Mouse (Mus musculus): Measurements from ENCODE around the gene Chil1.

The Chil1 gene

GRCm38 (mm10) chr1:134173081-134173480, 8.9 kb upstream of the Chil1 start:
- no peak for DNase-seq (ENCODE audit: low read depth)

- no peak for DNase-seq (ENCODE audit: low read depth)
These were observed 4.0 kb upstream of the Chil1 start for GRCm38 (mm10) chr1:134177976-134178375.

DNA sequence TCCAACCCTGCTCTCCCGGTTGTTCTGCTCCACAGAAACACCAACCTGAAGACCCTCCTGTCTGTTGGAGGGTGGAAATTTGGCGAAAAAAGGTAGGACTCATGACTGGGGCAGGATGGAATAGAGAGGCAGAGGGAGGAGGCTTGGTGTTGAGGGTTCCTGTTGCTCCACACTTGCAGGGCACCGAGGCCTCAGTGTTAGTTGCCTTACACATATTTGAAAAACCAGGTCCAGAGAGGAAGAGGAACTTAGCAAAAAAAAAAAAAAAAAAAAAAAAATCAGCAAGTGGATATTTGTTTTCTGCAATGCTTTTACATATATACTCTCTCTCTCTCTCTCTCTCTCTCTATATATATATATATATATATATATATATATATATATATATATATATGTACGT, 2.1 kb downstream of the Chil1 start:
- no peak for DNase-seq (ENCODE audit: low read depth)

DNA sequence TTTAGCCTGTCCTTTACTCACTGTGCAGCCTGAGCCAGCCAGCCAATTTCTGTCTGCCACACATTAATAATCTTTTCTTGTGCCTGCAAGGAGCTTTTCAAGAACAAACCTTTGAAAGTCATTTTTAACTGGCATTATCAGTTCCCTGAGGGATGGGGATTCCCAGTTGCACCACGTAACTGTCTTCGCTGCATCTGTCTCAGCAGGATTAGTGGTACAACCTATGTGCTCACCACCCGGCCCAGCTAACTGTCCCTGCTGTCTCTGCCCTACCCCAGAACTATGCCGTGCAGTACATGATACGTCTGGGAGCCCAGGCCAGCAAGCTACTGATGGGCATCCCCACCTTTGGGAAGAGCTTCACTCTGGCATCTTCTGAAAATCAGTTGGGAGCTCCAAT, 6.2 kb downstream of the Chil1 start:
- no peak for DNase-seq (ENCODE audit: low read depth)

- DNase-seq (ENCODE audit: low read depth): no peak
These were observed 7.2 kb downstream of the Chil1 start for GRCm38 (mm10) chr1:134188989-134189729.

- no peak for DNase-seq (ENCODE audit: low read depth)
These were observed 9.2 kb downstream of the Chil1 start for GRCm38 (mm10) chr1:134191192-134191591.

DNA sequence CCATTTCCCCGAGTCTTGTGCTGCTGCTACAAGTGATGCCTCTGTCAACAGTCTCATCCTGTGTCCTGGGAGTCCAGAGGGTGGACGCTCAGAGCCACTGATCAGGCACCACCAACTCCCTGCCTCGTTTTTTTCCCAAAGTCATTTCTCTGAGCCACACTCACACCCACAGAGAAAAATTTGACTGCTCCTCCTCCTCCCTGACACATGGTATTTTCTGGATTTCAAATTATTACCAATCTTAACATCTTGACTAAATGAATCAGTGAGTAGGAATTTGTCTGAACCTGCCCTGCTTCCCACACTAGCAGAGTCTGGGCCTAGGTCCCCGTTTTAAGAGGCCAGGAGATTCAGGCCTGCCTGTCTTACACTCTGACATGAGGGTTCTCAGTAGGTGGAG, 10.0 kb downstream of the Chil1 start:
- DNase-seq (ENCODE audit: low read depth): no peak

- no peak for DNase-seq (ENCODE audit: low read depth)
These were observed 11.2 kb downstream of the Chil1 start, which contains the start of gene Mybph for GRCm38 (mm10) chr1:134193126-134193525. Mybph (plus strand) TSS chr1:134193448.

- DNase-seq (ENCODE audit: low read depth): peak; percentile 14
These were observed 11.8 kb downstream of the Chil1 start for GRCm38 (mm10) chr1:134193674-134194197.

DNA sequence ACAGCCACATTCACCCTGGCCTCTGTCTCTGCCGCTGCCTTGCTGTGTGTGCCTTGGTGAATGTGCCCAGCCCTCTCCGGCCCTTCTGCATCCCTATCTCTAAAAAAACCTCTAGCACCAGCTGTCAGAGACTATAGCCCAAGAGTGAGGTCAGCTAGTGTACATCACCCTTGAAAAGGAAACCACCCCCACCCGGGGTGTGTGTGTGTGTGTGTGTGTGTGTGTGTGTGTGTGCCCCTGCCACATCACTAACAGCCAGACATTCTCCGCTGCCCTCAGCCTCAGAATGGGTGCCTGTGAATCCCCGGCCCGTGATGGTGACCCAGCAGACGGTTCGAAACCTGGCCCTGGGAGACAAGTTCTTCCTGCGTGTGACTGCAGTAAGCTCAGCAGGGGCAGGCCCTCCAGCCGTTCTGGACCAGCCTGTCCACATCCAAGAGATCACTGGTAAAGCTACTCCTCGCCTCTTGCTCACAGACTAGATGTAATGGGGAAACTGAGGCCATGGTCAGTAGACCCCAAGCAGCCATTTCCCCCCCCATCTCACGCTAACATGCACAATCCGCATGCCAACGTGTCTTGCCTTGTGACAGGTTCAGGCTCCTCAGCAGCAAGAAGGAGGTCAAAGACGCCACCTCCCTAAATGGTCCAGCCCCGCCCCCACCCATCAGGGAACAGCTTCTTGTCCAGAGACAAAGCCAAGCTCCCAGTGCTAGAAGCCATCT, 12.5 kb downstream of the Chil1 start:
- no peak for DNase-seq (ENCODE audit: low read depth)

GRCm38 (mm10) chr1:134195117-134195516, 13.1 kb downstream of the Chil1 start:
- no peak for DNase-seq (ENCODE audit: low read depth)

- DNase-seq (ENCODE audit: low read depth): no peak
These were observed 13.6 kb downstream of the Chil1 start for GRCm38 (mm10) chr1:134195571-134195970.

DNA sequence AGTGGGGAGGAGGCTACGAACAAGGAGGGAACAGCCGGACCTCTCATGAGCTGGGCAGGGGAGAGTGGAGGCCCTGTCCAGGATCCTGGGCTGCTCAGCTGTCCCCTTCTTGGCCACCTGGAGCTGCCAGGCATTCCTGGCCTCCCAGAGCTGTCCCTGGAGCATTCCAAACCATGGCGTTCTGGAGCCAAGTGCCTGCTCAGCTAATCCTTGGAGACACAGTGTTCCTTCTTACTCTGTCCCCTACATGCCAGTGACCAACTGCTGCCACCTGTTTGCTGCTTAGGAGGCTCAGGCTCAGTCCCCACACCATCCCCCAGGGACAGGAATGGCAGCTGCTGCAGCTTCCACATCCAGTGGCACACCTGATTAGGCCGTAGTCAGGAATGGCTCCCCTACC, 14.0 kb downstream of the Chil1 start:
- no peak for DNase-seq (ENCODE audit: low read depth)

DNA sequence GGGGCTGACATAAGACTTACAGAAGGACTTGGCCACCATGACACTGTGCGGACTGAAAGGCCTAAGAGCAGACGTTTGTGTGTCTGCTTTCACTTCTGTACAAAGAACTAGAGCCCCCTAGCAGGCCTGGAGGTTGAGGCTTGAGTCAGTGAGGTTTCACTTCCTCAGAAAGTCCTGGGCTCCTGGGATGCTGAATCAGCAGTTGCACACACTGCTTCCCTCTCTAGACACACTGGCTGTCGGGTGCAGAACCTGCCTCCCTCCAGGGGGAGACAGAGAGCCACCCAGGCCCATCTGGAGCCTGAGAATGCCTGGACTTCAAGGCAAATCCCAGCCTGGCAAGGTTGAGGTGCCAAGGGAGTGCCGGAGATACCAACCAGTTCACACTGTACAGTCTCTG, 14.4 kb downstream of the Chil1 start:
- peak; percentile 73 for DNase-seq (ENCODE audit: low read depth)

DNA sequence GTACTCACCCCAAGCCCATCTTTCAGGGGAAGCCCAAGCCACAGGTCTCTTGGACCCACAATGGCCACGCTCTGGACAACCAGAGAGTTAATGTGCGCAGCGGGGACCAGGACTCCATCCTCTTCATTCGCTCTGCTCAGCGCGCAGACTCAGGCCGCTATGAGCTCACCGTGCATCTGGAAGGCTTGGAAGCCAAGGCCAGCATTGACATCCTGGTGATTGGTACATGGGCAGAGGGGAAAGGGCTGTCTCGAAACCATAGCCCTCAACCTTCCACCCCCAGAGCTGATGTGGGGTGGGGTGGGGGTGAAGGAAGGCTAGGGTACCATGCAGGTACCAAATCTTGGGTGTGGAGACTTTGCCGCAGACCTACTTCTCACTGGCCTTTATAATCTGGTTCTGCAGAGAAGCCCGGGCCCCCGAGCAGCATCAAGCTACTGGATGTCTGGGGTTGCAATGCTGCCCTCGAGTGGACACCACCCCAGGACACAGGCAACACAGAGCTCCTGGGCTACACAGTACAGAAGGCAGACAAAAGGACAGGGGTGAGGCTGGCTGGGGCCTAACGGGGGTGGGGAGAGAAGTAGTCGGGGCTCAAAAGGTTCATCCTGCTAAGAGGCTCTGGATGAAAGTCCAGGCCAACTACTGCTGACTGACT, 15.5 kb downstream of the Chil1 start:
- DNase-seq (ENCODE audit: low read depth): no peak

GRCm38 (mm10) chr1:134198197-134198995, 16.4 kb downstream of the Chil1 start:
- DNase-seq (ENCODE audit: low read depth): no peak

DNA sequence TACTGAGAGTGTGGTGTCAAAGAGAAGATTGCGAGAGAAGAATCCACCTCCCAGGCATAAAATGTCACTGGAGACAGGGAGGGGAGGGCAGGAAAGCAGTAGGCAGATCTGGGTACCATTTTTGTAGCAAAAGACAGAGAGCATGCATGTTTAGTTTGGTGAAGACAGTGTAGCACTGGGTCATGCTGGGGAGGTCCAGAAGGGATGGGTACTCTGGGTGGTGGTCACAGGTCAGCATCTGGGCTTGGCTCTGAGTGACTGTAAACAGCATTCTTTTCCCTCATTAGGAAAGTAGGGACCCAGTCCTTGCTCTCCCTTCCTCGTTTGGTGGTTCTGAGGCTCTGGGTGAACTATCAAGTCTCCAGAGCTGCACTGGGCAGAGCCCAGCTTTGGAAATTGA, 18.5 kb downstream of the Chil1 start:
- no peak for DNase-seq (ENCODE audit: low read depth)

GRCm38 (mm10) chr1:134200998-134201686, 19.2 kb downstream of the Chil1 start:
- no peak for DNase-seq (ENCODE audit: low read depth)

DNA sequence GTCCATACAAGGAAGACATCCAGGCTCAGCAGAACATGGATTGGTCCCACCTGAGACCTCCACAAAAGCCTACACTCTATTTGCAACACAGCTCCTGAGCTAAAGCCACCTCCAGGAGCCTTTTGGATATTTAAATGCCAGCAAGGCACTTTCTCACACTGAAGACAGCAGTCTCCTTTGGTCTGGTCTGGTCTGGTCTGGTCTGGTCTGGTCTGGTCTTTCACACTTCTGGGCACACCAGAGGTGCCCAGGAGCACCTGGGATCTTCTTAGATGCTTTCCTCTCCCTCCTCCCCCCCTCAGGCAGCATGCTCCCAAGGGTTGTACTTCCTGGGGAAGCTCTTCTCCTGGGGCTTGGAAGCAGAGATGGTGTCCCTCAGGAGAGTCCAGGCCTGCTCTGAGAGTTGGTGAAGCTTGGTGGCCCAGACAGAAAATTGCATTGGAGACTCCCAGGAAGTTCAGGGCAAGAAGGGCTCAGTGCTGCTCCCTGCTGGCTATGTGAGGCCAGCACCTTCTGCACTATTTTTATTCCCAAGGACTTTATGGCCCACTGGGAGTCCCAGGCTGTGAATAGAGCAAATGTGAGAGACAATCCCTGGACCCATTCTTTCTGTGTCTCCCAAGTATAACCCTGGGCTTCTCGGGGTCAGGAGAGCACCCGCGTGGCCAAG, 19.9 kb downstream of the Chil1 start:
- peak; percentile 70 for DNase-seq (ENCODE audit: low read depth)

- DNase-seq (ENCODE audit: low read depth): no peak
These were observed 22.3 kb downstream of the Chil1 start for GRCm38 (mm10) chr1:134204230-134204629.
